ENCODE assay signal across 10 mouse cellular contexts in the genomic region with DNA sequence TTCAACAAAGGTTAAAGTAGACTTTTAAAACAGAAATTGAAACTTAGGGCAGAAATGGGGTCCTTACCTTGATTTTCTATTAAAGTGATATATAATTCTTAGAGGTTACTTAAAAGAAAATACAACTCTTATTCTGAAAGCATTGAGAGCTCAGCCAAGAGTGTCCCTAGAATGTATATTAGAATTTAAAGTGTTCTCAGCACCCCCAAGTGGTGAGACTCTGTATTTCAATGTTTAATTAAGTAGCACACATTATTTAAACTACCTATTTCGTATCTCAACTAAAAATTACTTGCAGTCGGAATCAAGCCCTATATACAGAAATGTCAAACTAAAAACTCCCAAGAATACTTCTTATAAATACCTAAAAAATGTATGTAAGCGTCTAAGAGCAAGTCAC. TPM values are rescaled to one million over a fixed set of nuclear protein-coding genes. Genes with fewer than 3 reads are reported as not detected.
DNase-seq lines count a peak whose midpoint lies in the region; ATAC-seq and TF ChIP-seq lines count a peak whose summit lies in the region.
"Had no signal": no experiment of that assay in that cellular context is flagged by ENCODE, and none has a peak within 500 bp of the region (broad histone marks: within the 10 kb centered on the region; RNA-seq: fewer than 3 reads in every experiment).

No protein-coding gene starts in this region.

- H3K36me3 ChIP-seq in intestine, postnatal 0 days (ENCODE audit: control insufficient read depth, insufficient read depth): peaks cover 17% of the 10 kb centered on the region
- H3K36me3 ChIP-seq in intestine, embryonic 15.5 days: 0 out of 2 replicates have a peak, but pooled peaks cover 8% of the 10 kb centered on the region
- H3K36me3 ChIP-seq in G1E (replicated peaks): peaks cover 54% of the 10 kb centered on the region
- H3K36me3 ChIP-seq in midbrain, embryonic 16.5 days (ENCODE audit: control insufficient read depth, insufficient read depth, low read length): peaks cover 3% of the 10 kb centered on the region

- peak; percentile 66 for TF ChIP-seq CTCF in intestine, postnatal 0 days (IDR thresholded peaks at IDR 0.05; ENCODE audit: low read depth)
- TF ChIP-seq CTCF in G1E (IDR thresholded peaks at IDR 0.05; ENCODE audit: low read depth, low read length): no peak

- H3K9me3 ChIP-seq in intestine, postnatal 0 days (ENCODE audit: control insufficient read depth): no peaks in the 10 kb centered on the region
- H3K9me3 ChIP-seq in intestine, embryonic 15.5 days: no peaks in the 10 kb centered on the region
- no peaks in the 10 kb centered on the region for H3K9me3 ChIP-seq in G1E (replicated peaks)
- H3K9me3 ChIP-seq in midbrain, embryonic 16.5 days (replicated peaks; ENCODE audit: control insufficient read depth, low read length, poor library complexity, severe bottlenecking): no peaks in the 10 kb centered on the region
- H3K9me3 ChIP-seq: embryonic facial prominence, embryonic 12.5 days; stomach, embryonic 15.5 days had no signal

- H3K4me1 ChIP-seq in intestine, postnatal 0 days (replicated peaks; ENCODE audit: control insufficient read depth, insufficient read depth, low read length): no peaks in the 10 kb centered on the region
- H3K4me1 ChIP-seq in intestine, embryonic 15.5 days (replicated peaks): no peaks in the 10 kb centered on the region
- H3K4me1 ChIP-seq in G1E (ENCODE audit: insufficient read depth, low read depth, low read length): no peaks in the 10 kb centered on the region
- H3K4me1 ChIP-seq in midbrain, embryonic 16.5 days (ENCODE audit: control insufficient read depth, insufficient read depth, low read length): no peaks in the 10 kb centered on the region
- H3K4me1 ChIP-seq: embryonic facial prominence, embryonic 12.5 days; stomach, embryonic 15.5 days had no signal

- H3K27ac ChIP-seq in intestine, postnatal 0 days (ENCODE audit: low read depth, low read length): no peak overlapping the region
- no peak overlapping the region for H3K27ac ChIP-seq in intestine, embryonic 15.5 days
- no peak overlapping the region for H3K27ac ChIP-seq in midbrain, embryonic 16.5 days (ENCODE audit: low read length)
- H3K27ac ChIP-seq: embryonic facial prominence, embryonic 12.5 days; stomach, embryonic 15.5 days had no signal

- H3K4me2 ChIP-seq in intestine, postnatal 0 days (replicated peaks; ENCODE audit: low read depth): no peak overlapping the region
- H3K4me2 ChIP-seq in intestine, embryonic 15.5 days (replicated peaks): no peak overlapping the region
- H3K4me2 ChIP-seq in midbrain, embryonic 16.5 days (ENCODE audit: low read length): no peak overlapping the region
- H3K4me2 ChIP-seq: embryonic facial prominence, embryonic 12.5 days; stomach, embryonic 15.5 days had no signal

- no peak for ATAC-seq in intestine, postnatal 0 days
- no peak for ATAC-seq in intestine, embryonic 15.5 days
- ATAC-seq in G1E (ENCODE audit: extremely low read depth, insufficient number of reproducible peaks, low FRiP score, poor library complexity, severe bottlenecking): 0 out of 2 replicates have a peak, but pooled peaks have one; percentile 40
- ATAC-seq in midbrain, embryonic 16.5 days: peak; percentile 62; the same call in 1 of the 2 replicates

- no peaks in the 10 kb centered on the region for H3K27me3 ChIP-seq in intestine, postnatal 0 days (replicated peaks; ENCODE audit: control insufficient read depth, insufficient read depth, low read length)
- no peaks in the 10 kb centered on the region for H3K27me3 ChIP-seq in intestine, embryonic 15.5 days (replicated peaks)
- H3K27me3 ChIP-seq in G1E (ENCODE audit: insufficient read depth, low read length): no peaks in the 10 kb centered on the region
- H3K27me3 ChIP-seq in midbrain, embryonic 16.5 days (ENCODE audit: control insufficient read depth, insufficient read depth, low read depth, low read length): no peaks in the 10 kb centered on the region
- H3K27me3 ChIP-seq: embryonic facial prominence, embryonic 12.5 days; stomach, embryonic 15.5 days had no signal

- DNase-seq in 416B (ENCODE audit: low read depth) (peak; percentile 75), G1E (ENCODE audit: low spot score) (no peak)
- DNase-seq in fibroblast of lung, adult 2 months (ENCODE audit: low read depth): peak; percentile 17
- no peak for DNase-seq in ovary, postnatal 36 days (ENCODE audit: low spot score)
- no peak for DNase-seq in gastrocnemius, postnatal 14 days

- H3K9ac ChIP-seq in intestine, postnatal 0 days (ENCODE audit: low read depth, low read length): no peak overlapping the region
- H3K9ac ChIP-seq in intestine, embryonic 15.5 days: no peak overlapping the region
- H3K9ac ChIP-seq in midbrain, embryonic 16.5 days (ENCODE audit: low read depth, low read length): no peak overlapping the region
- H3K9ac ChIP-seq: embryonic facial prominence, embryonic 12.5 days; stomach, embryonic 15.5 days had no signal

- WGBS in intestine, postnatal 0 days: 53% methylated on average over 3 of the region's 3 CpGs
- 58% methylated on average over 3 of the region's 3 CpGs for WGBS in intestine, embryonic 15.5 days
- 50% methylated on average over 3 of the region's 3 CpGs for WGBS in midbrain, embryonic 16.5 days

- no peak overlapping the region for H3K4me3 ChIP-seq in intestine, postnatal 0 days (ENCODE audit: low read depth, low read length)
- H3K4me3 ChIP-seq in intestine, embryonic 15.5 days (replicated peaks): no peak overlapping the region
- H3K4me3 ChIP-seq in G1E (ENCODE audit: low read depth, low read length): no peak overlapping the region
- H3K4me3 ChIP-seq in midbrain, embryonic 16.5 days (ENCODE audit: low read depth, low read length): no peak overlapping the region
- H3K4me3 ChIP-seq: embryonic facial prominence, embryonic 12.5 days; stomach, embryonic 15.5 days had no signal

- intact Hi-C loops in gastrocnemius, postnatal 14 days (cut with DNase I; ENCODE audit: low total_unique reads): loop anchor here (10.0 kb wide), 1 partner anchor 78 kb away; no protein-coding TSS in a partner anchor

RNA-seq across cellular contexts. Expression of gene Lnpep, which starts 57.8 kb away (rescaled TPM):
- polyA plus RNA-seq in intestine, postnatal 0 days (2015; fragmentation: Nextera tagmentation; extraction: Ambion mirVana): 4.0 and 5.8 TPM in 2 replicates
- polyA plus RNA-seq in intestine, embryonic 15.5 days (2015; fragmentation: Nextera tagmentation; extraction: Ambion mirVana): 7.8 and 8.2 TPM in 2 replicates
- total RNA-seq in G1E (2014; fragmentation: Nextera tagmentation) (91.4 and 99.0 TPM in 2 replicates), G1E (2017) (54.0 and 62.9 TPM in 2 replicates)
- 5.3 and 7.1 TPM in 2 replicates for polyA plus RNA-seq in G1E (2012)
- 6.6 and 8.5 TPM in 2 replicates for polyA plus RNA-seq in midbrain, embryonic 16.5 days (2015; fragmentation: Nextera tagmentation; extraction: Ambion mirVana)
- 100 to 1,000 TPM in 1 of 2 experiments, 10 to 100 TPM in 1; 77.2 to 102 TPM for total RNA-seq in gastrocnemius, postnatal 14 days (2021)

Comparison
In these comparisons a context has a peak if more than half of its experiments do, and no peak if none do; other contexts are left out.
1. ATAC-seq: peak in G1E (single experiment) and midbrain, embryonic 16.5 days (single experiment); none in intestine, postnatal 0 days (single experiment) and intestine, embryonic 15.5 days (single experiment).
2. DNase-seq: peak in 416B (single experiment) and fibroblast of lung, adult 2 months (single experiment); none in G1E (single experiment), ovary, postnatal 36 days (single experiment) and gastrocnemius, postnatal 14 days (single experiment).